Mouse (Mus musculus) frontal cortex, adult 2 months (tissue): ENCODE results near the gene Cdk8. TPM values are rescaled to one million over a fixed set of nuclear protein-coding genes. Genes with fewer than 3 reads are reported as not detected.

Experiments
- polyA plus RNA-seq: library from polyadenylated mRNA; depleted of rRNA; stranded (reverse); fragments of >200 nt; gene quantifications from 2 replicates; pipeline ENCODE4 v1.2.3, GENCODE M21; 2012; rRNA removed

The Cdk8 gene
- polyA plus RNA-seq, 1 experiment, result 38.4 TPM

Other genes with a start within 250 kb of the Cdk8 start
- gene Cyp3a25, start 221.6 kb upstream of the Cdk8 start, polyA plus RNA-seq, result not detected in 2 replicates
- gene Cyp3a59, start 152.0 kb upstream of the Cdk8 start, polyA plus RNA-seq, result not detected in 2 replicates
- gene Gm5565, start 70.7 kb upstream of the Cdk8 start, polyA plus RNA-seq, result not detected in 2 replicates
- not detected in 2 replicates for gene Gm6309, start 60.5 kb upstream of the Cdk8 start, polyA plus RNA-seq
- 0.76 and 1.3 TPM in 2 replicates for gene 1700001J03Rik, start 45.9 kb upstream of the Cdk8 start, polyA plus RNA-seq
- 41.4 and 45.2 TPM in 2 replicates for gene Rnf6, start 9.7 kb upstream of the Cdk8 start, polyA plus RNA-seq
- 65.3 and 67.9 TPM in 2 replicates for gene Wasf3, start 153.8 kb downstream of the Cdk8 start, polyA plus RNA-seq